Mouse (Mus musculus) urinary bladder, adult 2 months (tissue): Measurements from ENCODE around the gene Peak1. TPM values are rescaled to one million over a fixed set of nuclear protein-coding genes. Genes with fewer than 3 reads are reported as not detected.

Source experiments
- polyA plus RNA-seq: library from polyadenylated mRNA; depleted of rRNA; stranded (reverse); fragments of >200 nt; gene quantifications from 2 replicates; pipeline ENCODE4 v1.2.3, GENCODE M21; 2012; rRNA removed

Gene Peak1
- polyA plus RNA-seq, 1 experiment = 14.5 TPM

Other genes with a start within 250 kb of the Peak1 start
- gene Hmg20a, start 542 bp upstream of the Peak1 start, polyA plus RNA-seq = 34.3 and 35.6 TPM in 2 replicates